In the genomic region with DNA sequence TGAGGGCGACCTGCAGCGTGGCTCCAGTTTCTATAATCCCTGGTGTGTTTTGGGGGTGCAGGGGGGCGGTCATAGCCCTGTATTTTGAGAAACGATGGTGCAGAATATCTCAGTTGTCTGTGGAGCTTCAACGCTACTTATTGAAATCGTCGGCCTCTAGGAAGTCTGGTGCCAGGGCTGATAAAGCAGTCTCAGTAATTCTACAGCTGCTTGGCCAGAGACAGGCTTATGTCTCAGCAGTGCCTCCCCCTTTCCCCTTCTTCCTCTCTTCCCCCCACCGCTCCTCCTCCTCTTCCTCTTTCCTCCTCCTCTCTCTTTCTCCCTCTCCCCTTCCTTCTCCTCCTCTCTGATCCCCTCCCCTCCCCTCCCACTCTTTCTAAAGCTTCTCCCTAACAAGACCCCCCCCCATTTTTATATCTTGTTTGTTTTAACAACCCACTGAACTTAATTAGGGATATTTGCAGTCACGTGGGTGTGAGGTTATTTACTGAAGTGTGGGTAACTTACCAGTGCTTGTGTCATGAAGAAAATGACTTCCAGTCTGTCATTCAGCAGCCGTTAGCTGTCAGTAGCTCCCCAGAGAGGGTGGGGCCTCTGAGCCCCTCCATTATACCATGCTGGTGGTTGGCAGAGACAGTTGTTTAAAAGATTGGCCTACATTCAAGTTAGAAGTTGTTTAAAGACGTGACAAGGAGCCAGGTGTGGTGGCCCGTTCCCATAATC, we compare ENCODE assay signal across 14 mouse cellular contexts.
DNase-seq lines count a peak whose midpoint lies in the region; ATAC-seq and TF ChIP-seq lines count a peak whose summit lies in the region.
"Had no signal": no experiment of that assay in that cellular context is flagged by ENCODE, and none has a peak within 500 bp of the region (broad histone marks: within the 10 kb centered on the region; RNA-seq: fewer than 3 reads in every experiment).

No protein-coding gene starts in this region.

- H3K36me3 ChIP-seq in lung, embryonic 14.5 days (ENCODE audit: insufficient read depth) = no peaks in the 10 kb centered on the region
- H3K36me3 ChIP-seq in liver, embryonic 14.5 days (replicated peaks; ENCODE audit: control insufficient read depth, insufficient read depth, low read depth) = no peaks in the 10 kb centered on the region
- H3K36me3 ChIP-seq: hindbrain, embryonic 12.5 days had no signal

- DNase-seq in heart, adult 11 months = peak; percentile 82
- DNase-seq in heart, postnatal 14 days = no peak
- DNase-seq in lung, embryonic 14.5 days = peak; percentile 64
- no peak for DNase-seq in lung, postnatal 25 days (ENCODE audit: low spot score)
- DNase-seq in brain, embryonic 14.5 days (ENCODE audit: low read depth) = peak; percentile 40
- no peak for DNase-seq in liver, embryonic 14.5 days (ENCODE audit: low read depth in 3 of 3, low spot score in 3 of 3)
- no peak for DNase-seq in spleen, adult 12 weeks (ENCODE audit: low spot score)
- no peak for DNase-seq in ovary, postnatal 14 days (ENCODE audit: low spot score)
- DNase-seq: adrenal gland, adult 8-10 months; kidney, adult 8-10 months; thymus, postnatal 14 days had no signal

- peak overlapping the region; percentile 82 for H3K27ac ChIP-seq in lung, embryonic 14.5 days (ENCODE audit: low read depth)
- H3K27ac ChIP-seq in liver, embryonic 14.5 days = no peak overlapping the region
- H3K27ac ChIP-seq: hindbrain, embryonic 12.5 days; macrophage had no signal

- TF ChIP-seq POLR2A in brain, embryonic 14.5 days (IDR thresholded peaks at IDR 0.05; ENCODE audit: borderline replicate concordance, extremely low read depth, insufficient read depth, insufficient read length, poor library complexity, severe bottlenecking) = no peak

- ATAC-seq in lung, embryonic 14.5 days (ENCODE audit: insufficient read depth) = no peak; the same call in 1 of the 2 replicates
- ATAC-seq in liver, embryonic 14.5 days (ENCODE audit: insufficient read depth) = peak; percentile 49; the same call in 1 of the 2 replicates

- TF ChIP-seq CTCF in lung, embryonic 14.5 days (IDR thresholded peaks at IDR 0.05; ENCODE audit: low read depth) = no peak
- TF ChIP-seq CTCF in brain, embryonic 14.5 days (IDR thresholded peaks at IDR 0.05; ENCODE audit: borderline replicate concordance, extremely low read depth, insufficient read depth, insufficient read length) = no peak
- no peak for TF ChIP-seq CTCF in liver, embryonic 14.5 days (IDR thresholded peaks at IDR 0.05; ENCODE audit: low read depth)

- WGBS in lung, embryonic 14.5 days = 27% methylated on average over 12 of the region's 12 CpGs
- WGBS in liver, embryonic 14.5 days (ENCODE audit: insufficient replicate concordance) = 16% methylated on average over 12 of the region's 12 CpGs

- intact Hi-C loops in heart, postnatal 14 days (cut with DNase I) = loop anchor here (5.0 kb wide), 1 partner anchor 134 kb away; no protein-coding TSS in a partner anchor

- H3K4me2 ChIP-seq in lung, embryonic 14.5 days = 0 out of 2 replicates have a peak overlapping the region, but pooled peaks have one; percentile 12
- H3K4me2 ChIP-seq in liver, embryonic 14.5 days (ENCODE audit: low read depth) = peak overlapping the region; percentile 32
- H3K4me2 ChIP-seq: hindbrain, embryonic 12.5 days had no signal

- no peaks in the 10 kb centered on the region for H3K9me3 ChIP-seq in lung, embryonic 14.5 days (ENCODE audit: low read depth, low read length)
- no peaks in the 10 kb centered on the region for H3K9me3 ChIP-seq in liver, embryonic 14.5 days (ENCODE audit: control insufficient read depth, low read length)
- H3K9me3 ChIP-seq: hindbrain, embryonic 12.5 days had no signal

- H3K4me3 ChIP-seq in lung, embryonic 14.5 days (ENCODE audit: low read depth, low read length) = no peak overlapping the region
- H3K4me3 ChIP-seq in liver, embryonic 14.5 days (ENCODE audit: insufficient read depth in 1 of 2, low read depth in 2 of 2, low read length in 2 of 2) = no peak overlapping the region
- H3K4me3 ChIP-seq: hindbrain, embryonic 12.5 days had no signal

- TF ChIP-seq EP300 in liver, embryonic 14.5 days (IDR thresholded peaks at IDR 0.05; ENCODE audit: low read depth) = no peak

- H3K27me3 ChIP-seq in lung, embryonic 14.5 days (ENCODE audit: insufficient read depth, low read length) = no peaks in the 10 kb centered on the region
- no peaks in the 10 kb centered on the region for H3K27me3 ChIP-seq in liver, embryonic 14.5 days (ENCODE audit: control insufficient read depth, insufficient read depth, low read length)
- H3K27me3 ChIP-seq: hindbrain, embryonic 12.5 days; Patski had no signal

- H3K9ac ChIP-seq in lung, embryonic 14.5 days = no peak overlapping the region
- no peak overlapping the region for H3K9ac ChIP-seq in liver, embryonic 14.5 days (replicated peaks)
- H3K9ac ChIP-seq: hindbrain, embryonic 12.5 days had no signal

- H3K4me1 ChIP-seq in lung, embryonic 14.5 days (ENCODE audit: insufficient read depth) = peaks cover 54% of the 10 kb centered on the region
- peaks cover 23 to 75% of the 10 kb centered on the region in 2 experiments for H3K4me1 ChIP-seq in liver, embryonic 14.5 days (replicated peaks; ENCODE audit: control insufficient read depth in 2 of 2, insufficient read depth in 2 of 2, low read length in 1 of 2)

Comparison
In these comparisons a context has a peak if more than half of its experiments do, and no peak if none do; other contexts are left out.
1. DNase-seq: peak in heart, adult 11 months (single experiment), lung, embryonic 14.5 days (single experiment) and brain, embryonic 14.5 days (single experiment); none in heart, postnatal 14 days (0 of 2), lung, postnatal 25 days (single experiment), liver, embryonic 14.5 days (0 of 3), spleen, adult 12 weeks (single experiment) and ovary, postnatal 14 days (single experiment).